Mouse (Mus musculus) CD4-positive helper T cell, adult 2 months (primary cell): ENCODE results near the gene Mettl26.
"Not testable (repeated sequence)": the region's sequence is repeated elsewhere in the genome, so short reads cannot be mapped to it uniquely, and the experiment has no call there.

Experiments used
- DNase-seq: peaks from one replicate; pipeline ENCODE4 v3.0.0-alpha.2; 2012; ENCODE audit warnings: low read depth, missing footprints, low spot score

The Mettl26 gene

DNA sequence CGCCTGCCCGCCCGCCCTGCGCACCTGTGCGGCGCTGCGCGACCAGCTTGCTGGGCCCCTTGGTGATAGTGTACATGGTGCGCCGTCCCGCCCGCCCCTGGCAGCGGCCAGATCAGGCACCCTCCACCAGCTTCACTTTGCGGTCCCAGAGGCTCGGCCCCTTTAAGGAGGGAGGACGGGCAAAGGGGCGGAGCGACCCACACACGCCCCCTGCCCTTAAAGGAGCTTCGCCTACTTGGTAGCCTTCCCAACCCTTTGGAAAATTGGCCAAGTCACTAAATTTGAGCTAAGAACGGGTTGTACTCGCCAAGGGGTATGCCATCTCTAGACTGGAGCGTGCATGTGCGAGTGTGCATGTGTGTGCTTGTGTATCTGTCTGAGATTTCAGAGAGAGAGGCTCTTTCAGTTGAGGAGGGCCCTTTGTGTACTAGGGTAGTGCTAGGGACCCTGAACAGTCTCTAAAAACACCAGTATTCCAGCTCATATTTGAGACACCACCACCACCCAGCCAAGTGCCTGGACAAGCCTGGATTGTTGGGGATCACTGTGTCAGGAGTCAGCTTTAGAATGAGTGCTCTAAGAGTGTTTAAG, 6.2 kb upstream of the Mettl26 start, which contains the start of gene Mcrip2:
TSS of gene Mcrip2 (minus strand) at position 164 of the 591 bp plus-strand sequence.
- DNase-seq, result peak; percentile 70

DNA sequence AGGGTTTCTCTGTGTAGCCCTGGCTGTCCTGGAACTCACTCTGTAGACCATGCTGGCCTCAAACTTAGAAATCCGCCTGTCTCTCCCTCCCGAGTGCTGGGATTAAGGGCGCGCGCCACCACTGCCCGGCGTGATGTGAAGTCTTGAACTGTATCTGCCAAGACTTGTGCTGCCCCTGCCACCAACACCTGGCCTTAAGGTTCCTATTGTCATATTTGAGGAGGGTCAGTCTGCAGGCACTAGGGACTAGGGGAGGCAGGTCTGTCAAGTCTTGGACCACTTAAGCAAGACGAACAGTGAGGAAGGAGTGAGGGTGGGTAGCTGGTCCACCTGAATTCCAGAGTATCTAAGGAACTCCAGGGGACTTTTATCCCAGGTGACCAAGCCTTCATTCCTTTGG, 5.4 kb upstream of the Mettl26 start:
- no peak for DNase-seq

DNA sequence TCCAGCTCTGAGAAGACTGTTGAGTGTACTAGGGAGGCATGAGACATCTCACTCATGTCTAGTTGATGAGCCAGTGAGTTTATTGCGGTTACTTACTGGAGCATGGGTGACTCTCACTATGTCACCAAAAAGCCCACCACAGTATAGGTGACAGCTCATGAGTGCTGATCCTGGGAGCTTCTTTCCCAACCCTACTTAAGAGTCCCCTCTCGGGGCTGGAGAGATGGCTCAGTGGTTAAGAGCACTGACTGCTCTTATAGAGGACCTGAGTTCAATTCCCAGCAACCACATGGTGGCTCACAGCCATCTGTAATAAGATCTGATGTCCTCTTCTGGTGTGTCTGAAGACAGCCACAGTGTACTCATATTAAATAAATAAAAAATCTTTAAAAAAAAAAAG, 4.9 kb upstream of the Mettl26 start:
- no peak for DNase-seq

DNA sequence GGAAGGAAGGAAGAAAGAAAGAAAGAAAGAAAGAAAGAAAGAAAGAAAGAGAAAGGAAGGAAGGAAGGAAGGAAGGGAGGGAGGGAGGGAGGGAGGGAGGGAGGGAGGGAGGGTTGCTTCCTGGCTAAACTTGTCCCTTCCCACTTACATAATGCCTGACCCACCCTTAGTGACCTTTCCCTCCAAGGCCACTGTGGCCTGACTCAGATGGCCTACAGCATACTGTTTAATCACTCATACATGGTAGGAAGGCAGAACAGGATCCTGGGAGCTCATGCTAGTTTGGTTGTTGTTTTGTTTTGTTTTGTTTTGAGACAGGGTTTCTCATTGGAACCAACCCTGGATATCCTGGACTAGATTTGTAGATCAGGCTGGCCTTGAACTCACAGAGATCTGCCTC, 3.3 kb upstream of the Mettl26 start:
- DNase-seq, result not testable (repeated sequence)

DNA sequence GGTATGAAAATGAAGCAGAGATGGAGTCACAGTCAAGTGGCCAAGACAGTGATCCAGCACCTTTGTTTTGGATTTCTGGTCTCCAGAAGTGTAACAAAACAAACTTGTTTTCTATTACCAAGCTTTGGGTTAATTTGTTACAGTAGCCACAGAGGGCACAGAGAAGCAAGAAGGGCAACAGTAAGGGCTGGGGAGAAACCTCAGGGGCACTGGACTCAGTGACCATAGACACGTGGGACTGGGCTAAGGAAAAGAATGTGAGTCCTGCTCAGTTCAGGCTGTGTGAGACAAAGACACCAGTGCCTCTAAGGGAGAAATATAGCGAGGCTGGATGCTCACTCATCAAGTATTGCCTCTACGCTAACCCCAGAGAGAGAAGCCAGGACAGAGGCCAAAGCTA, 2.2 kb upstream of the Mettl26 start:
- DNase-seq, result no peak

DNA sequence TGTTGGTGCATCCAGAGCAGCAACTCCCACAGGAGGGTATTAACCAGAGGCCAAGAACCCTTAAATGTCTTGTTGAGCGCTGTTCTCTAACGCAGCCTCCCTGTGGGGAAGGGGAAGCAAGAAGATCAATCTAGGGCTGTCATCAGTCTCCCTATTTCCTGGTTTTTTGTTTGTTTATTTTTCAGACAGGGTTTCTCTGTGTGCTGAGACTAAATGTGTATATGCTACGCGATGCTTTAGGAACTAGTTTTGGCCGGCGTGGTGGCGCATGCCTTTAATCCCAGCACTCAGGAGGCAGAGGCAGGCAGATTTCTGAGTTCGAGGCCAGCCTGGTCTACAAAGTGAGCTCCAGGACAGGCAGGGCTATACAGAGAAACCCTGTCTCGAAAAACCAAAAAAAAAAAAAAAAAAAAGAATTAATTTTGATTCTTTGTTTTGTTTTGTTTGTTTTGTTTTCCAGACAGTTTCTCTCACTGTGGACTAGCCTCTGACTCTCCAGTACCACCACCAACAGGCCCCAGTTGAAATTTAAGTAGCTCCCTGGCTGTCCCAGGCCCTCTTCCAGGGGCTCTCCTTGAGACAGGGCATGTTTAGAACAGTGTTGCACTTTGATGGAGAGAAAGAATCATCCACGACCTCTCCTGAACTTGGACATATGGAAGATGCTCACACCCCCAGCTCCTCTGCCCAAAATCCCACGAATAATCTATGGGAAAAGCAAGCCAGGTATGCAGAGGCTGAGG, 1.3 kb upstream of the Mettl26 start:
- no peak for DNase-seq

DNA sequence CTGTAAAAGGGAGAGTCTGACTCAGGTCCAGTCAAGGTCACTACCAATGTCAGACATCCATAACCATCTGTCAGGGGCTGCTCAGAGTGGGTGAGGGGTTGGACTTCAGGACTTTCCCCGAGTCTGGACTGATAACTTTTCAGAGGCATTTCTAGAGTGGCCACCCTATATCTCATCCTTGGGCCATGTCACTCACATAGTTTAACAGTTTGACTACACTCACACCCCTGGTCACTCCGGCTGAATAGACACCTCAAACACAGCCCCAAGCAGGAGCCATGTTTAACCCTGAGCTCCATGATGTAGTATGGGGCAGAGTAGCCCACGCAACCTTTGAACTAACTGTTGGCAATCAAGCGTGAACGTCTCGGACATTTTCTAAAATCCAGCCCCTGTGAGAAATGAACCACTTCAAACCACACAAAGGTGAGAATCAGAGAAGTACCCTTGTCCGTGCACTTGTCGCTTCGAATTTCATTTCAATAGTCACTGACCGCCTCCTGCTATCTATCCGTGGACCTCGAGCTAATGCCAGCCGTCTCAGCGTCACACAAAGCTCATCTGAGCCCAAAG, 640 bp upstream of the Mettl26 start:
- DNase-seq, result no peak

DNA sequence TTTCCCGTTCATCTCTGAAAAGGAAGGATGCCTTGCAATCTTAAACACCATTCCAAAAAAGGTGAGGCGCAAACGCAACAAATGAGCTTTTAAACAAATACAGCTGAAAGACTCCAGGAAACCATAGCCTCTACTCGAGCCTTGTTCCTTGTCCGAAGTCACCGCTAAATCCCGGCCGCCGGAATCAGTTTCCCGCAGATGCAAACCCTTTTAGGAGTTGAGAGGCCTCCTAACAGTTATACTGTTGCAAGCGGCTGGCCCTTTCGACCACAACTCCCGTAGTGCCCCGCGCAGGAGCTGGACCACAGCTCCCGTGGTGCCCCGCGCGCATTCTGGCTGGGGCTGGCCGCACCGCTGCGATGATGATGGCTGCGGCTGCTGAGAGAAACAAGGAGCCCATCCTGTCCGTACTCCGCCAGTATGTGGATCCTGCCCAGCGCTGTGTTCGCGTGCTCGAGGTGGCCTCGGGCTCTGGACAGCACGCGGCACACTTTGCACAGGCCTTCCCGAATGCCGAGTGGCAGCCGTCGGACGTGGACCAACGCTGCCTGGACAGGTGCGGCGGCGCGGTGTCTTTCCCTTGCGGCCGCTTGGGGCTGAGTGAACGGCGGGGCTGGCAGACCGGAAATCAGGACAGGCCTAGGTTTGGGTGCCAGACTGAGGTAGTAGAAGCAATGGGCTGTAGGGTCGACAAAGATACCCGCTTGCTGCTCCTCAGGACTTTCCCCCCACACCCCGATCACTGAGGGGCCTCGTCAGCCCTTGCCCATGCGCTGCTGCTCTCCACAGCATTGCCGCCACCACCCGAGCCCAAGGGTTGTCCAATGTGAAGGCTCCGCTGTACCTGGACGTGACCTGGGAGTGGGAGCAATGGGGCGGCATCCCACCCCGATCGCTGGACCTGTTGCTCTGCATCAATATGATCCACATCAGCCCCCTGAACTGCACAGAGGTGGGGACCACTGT, 580 bp downstream of the Mettl26 start:
- DNase-seq, result peak; percentile 86

DNA sequence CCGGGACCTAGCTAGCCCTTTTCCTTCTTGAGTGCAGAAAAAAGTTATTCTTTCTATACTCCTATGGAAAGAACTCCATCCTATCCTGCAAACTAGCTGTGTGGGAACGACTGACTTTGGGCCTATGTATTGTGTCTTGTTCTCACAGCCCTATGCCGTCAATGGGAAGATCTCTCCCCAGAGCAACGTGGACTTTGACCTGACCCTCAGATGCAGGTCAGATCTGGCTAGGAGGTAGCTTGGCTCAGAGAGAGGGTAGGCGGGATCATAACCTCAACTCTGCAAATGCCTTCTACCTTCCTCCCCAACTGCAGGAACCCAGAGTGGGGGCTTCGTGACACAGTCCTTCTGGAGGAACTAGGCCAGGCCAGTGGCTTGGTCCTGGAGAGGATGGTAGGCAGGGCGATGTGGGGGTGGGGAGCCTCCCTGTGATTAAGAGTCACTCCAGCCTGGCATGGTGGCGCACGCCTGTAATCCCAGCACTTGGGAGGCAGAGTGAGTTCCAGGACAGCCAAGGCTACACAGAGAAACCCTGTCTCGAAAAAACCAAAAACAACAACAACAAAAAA, 1.6 kb downstream of the Mettl26 start:
- no peak for DNase-seq

DNA sequence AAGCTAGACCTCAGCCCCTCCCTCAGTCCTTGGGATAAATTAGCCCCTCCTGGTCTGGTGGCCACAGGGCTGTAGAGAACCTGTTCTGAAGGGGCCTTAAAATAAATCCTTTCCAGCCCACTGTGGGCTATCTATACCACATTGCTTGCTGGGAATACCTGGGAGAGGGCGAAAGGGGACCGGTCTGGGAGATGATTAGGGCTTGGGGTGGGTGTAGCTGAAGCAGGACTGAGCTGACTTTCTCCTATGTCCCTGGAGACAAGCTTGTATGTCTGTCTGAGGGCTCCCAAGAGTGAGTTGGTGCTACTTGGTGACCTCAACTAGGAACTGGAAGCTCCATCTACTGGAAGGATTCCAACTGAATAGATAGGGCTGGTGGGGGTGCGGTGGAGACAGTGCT, 2.2 kb downstream of the Mettl26 start:
- no peak for DNase-seq

DNA sequence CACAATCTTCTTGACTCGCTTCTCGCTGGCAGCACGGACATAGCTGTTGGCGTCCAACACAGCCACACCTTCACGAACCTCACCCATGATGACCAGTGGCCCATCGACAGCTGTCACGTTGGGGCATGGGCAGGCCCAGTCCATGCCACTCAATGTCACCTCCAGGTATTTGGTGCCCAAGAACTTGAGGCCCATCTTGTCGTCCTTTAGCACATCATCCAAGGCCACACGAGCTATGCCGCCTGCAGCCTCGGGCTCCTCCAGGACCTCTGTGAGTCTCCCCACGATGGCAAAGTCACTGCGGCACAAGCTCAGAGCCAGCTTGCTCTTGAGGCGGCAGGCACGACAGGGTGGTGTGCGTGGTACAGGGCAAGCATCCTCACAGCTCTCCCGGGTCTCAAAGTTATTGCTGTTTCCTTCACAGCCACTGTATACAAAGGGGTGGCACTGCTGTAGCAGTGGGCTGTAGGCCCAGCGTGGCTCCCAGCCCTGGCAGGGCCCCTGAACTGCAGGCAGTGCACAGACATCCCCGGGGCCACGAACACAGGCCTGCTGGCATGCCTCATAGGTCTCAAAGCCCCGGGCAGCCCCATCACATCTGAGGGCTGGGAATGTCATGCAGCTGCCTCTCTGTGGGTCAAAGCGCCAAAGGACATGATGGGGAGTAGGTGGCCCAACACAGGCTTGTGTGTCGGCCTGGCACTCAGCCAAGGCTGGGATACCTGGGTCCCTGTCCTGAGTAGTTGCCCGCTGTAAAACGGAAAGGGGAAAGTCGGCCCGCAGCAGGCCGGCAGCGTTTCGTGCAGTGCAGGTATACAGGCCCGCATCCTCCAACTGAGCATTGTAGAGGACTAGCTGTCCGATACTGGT, 3.1 kb downstream of the Mettl26 start:
- DNase-seq, result no peak

DNA sequence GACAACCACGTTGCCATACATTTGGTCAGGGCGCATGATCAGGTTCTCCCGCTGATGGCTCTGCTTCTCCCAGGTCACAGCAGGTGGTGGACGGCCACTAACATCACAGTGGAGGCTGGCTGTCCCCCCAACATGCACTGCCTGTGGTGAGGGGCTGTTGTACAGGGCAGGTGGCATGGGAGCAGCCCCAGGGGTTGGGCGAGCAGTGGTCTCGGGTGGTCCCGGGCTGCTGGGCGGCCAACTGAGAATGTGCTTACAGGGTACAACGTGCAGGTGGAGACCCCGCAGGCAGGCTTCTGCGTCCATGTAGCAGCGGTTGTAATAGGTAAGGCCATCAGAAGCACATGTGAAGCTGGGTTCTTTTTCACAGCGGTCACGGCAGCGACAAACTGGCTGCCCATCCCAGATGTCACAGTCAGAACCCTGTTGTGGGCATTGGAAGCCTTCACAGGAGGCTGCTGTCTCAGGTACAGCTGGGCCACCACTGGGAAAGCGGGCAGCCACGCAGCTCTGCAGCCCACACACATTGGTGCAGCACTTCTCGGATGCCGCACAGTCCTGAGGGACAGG, 3.8 kb downstream of the Mettl26 start:
- DNase-seq, result no peak

DNA sequence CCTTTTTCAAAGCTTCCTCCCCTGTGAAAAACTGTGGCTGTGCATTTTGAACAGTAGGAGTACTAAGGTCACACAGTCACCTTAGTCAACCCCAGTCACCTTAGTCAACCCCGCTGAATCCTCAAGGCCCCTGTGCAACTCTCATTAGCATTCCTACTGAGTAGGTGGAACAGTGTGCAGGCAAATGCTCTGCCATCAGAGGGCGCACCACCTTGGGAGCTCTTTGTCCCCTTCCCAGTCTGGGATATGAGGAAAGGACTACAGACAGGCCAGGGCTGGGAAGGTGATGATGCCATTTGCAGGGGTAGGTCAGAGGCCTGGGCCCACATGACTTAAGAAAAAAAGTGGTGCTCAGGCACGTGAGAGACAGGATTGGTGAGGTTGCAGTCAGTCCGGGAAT, 4.4 kb downstream of the Mettl26 start:
- DNase-seq, result no peak

DNA sequence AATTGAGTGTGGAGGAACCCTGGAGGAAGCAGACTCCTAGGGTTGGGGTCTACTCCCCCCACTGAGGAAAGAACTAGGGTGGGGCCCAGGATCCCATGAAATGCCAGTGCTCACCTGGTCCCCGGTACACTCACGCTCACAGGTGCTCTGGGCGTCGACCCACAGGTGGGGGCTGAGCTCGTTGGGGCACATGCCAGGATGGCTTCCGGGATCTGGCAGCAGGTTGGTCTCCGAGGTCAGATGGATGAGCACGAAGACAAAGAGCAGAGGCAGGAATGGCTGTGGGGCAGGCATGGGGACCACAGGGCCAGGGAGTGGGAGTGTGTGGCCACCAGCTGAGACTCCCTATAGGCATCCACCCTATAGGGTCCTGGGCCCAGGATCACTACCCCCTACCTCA, 4.9 kb downstream of the Mettl26 start:
- DNase-seq, result no peak

DNA sequence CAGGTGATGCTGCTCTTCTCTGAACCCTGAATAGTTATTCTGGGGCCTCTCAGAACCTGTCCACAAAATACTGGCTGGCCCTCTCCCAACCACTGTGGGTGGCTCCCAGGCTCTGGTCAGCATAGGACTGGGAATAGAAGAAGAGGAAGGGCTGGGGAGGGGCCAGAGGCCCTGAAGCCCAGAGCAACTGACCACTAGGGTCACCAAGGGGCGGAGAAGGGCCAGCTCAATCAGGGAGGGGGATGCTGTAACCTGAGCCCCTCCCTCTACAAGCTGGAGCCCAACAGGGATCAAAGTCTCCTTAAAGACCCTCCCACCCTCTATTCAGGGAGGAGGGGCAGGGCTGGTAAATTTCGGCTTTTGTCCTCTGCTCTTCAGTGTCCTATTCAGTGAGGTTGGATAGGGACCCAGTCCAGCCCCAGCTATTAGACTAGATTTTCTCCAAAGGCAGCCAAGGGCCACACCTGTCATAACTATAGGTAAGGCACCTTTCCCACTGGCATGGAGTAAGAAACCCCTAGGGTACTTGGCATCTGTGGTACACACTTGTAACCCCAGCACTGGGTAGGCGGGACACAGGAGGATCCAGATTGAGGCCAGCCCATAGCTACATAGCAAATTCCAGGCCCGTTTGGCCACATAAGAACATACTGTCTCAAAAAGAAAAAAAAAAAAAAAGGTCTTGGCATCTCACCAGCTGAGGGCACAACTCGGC, 5.5 kb downstream of the Mettl26 start, which contains the start of gene Wfikkn1:
TSS of gene Wfikkn1 (minus strand) at position 663 of the 715 bp plus-strand sequence.
- no peak for DNase-seq

DNA sequence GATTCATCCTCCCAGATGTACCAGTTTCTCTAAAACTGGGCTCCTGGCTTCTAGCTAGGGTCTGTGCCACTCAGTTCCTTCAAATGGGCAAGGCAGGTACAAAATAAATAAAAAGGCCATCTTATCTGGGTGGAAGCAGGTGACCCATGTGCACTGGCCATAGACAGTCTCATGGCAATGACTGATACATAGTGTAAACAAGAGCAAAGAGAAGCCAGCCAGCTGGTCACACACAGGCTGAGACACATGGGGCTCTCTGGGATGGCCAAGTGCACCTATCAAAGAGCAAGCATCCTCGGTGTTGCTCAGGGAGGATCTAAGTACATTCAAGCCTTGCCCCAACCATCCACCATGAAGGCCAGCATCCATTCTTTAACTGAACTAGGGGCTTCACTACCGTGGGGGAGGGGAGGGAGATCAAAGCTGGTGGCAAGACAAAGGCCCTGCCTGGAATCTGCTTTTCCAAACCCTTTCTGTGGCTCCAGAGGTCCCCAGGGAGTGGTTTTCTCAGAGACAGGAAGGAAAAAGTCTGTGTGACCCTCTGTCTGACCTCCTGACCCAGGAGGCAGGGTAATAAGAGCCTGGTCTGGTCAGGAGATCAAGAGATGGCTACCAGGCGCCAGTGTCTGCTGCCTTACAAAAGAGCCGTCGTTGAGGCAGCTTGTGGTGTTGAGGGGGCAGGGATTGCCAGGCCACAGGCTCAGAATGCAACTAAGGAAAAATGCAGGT, 6.2 kb downstream of the Mettl26 start:
- no peak for DNase-seq

DNA sequence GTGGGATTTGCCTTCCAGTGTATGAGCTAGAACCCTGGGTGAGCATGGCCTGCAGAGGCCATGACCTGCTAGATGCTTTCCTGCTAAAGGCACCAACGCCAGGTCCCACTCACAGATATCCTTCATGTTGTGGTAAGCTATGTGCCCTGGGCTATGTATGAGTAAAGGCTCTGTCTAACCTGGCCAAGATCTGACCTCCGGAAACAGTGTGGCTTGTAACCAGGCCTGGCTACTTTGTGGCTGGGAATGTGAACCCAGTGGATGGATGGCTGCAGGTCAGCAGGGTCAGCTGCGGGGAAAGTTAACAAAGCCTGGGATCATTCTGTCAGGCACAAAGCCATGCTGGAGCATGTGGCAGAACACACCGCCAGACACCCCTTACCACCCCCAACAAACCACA, 6.8 kb downstream of the Mettl26 start:
- no peak for DNase-seq

DNA sequence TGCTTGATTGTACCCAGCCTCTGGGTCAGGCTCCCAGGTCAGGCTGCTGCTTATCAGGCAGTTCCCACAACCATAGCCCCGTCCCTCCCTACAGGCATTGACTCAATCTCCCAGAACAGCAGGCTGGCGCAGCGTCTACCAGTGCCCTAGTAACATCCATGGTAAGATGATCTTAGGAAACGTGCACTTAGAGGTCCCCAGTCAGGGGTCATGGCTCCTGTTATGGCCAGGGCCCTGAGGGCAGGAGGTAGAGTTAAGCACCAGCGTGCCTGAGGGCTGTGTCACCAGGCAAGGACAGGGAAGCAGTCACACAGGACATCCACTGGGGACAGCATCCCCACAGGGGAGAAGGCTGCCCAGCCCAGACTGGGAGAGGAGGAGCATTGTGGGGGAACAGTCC, 7.4 kb downstream of the Mettl26 start:
- DNase-seq, result no peak

DNA sequence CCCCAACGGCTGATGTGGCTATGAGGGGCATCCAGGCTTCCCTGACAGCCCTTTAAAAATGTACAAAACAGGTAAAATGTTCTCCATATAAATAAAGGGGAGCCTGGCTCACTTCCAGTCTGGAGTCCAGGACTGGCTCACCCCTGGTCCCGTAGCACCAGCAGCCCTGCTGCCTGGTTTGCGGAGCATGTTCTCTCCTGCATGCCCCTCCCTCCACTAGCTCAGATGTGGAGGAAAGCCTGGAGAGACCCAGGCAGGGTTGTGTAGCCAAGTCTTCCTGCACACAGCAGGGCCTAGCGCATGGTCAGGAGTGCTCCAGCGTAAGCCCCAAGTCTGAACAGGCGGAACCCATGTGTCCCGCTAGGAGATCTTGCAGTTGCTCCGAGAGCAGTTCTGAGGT, 8.4 kb downstream of the Mettl26 start:
- no peak for DNase-seq
